Mouse (Mus musculus): ENCODE measurements around the gene Add2. TPM values are rescaled to one million over a fixed set of nuclear protein-coding genes. Genes with fewer than 3 reads are reported as not detected.

Add2 gene
- polyA plus RNA-seq, 1 experiment, result not detected

- Histone ChIP-seq H3K27me3 (ENCODE audit: control insufficient read depth, insufficient read depth, low read length, poor library complexity, severe bottlenecking) (no peaks in the 10 kb centered on the region), H3K9ac (ENCODE audit: low read depth, poor library complexity, severe bottlenecking) (no peak overlapping the region), H3K27ac (ENCODE audit: insufficient read depth, low read length) (no peak overlapping the region), H3K4me3 (ENCODE audit: low read depth, low read length) (no peak overlapping the region), H3K36me3 (ENCODE audit: control insufficient read depth, insufficient read depth, low read length, poor library complexity, severe bottlenecking) (no peaks in the 10 kb centered on the region), H3K4me1 (ENCODE audit: control insufficient read depth, insufficient read depth, low read length) (no peaks in the 10 kb centered on the region), H3K9me3 (replicated peaks; ENCODE audit: control insufficient read depth, insufficient read depth, low read length, poor library complexity, severe bottlenecking) (no peaks in the 10 kb centered on the region)
- no peak for TF ChIP-seq POLR2A (IDR thresholded peaks at IDR 0.05; ENCODE audit: insufficient read depth, low read length)
- no peak for TF ChIP-seq EP300 (IDR thresholded peaks at IDR 0.05; ENCODE audit: insufficient read depth, low read depth, low read length)
- TF ChIP-seq CTCF (IDR thresholded peaks at IDR 0.05; ENCODE audit: low read depth, low read length), result no peak
Measured at GRCm38 (mm10) chr6:86052032-86052459, 23.6 kb downstream of the Add2 start.

- Histone ChIP-seq H3K9me3 (replicated peaks; ENCODE audit: control insufficient read depth, insufficient read depth, low read length, poor library complexity, severe bottlenecking) (no peaks in the 10 kb centered on the region), H3K27ac (ENCODE audit: insufficient read depth, low read length) (no peak overlapping the region), H3K27me3 (ENCODE audit: control insufficient read depth, insufficient read depth, low read length, poor library complexity, severe bottlenecking) (no peaks in the 10 kb centered on the region), H3K4me1 (ENCODE audit: control insufficient read depth, insufficient read depth, low read length) (no peaks in the 10 kb centered on the region), H3K4me3 (ENCODE audit: low read depth, low read length) (no peak overlapping the region), H3K36me3 (ENCODE audit: control insufficient read depth, insufficient read depth, low read length, poor library complexity, severe bottlenecking) (no peaks in the 10 kb centered on the region), H3K9ac (ENCODE audit: low read depth, poor library complexity, severe bottlenecking) (no peak overlapping the region)
- no peak for TF ChIP-seq EP300 (IDR thresholded peaks at IDR 0.05; ENCODE audit: insufficient read depth, low read depth, low read length)
- TF ChIP-seq POLR2A (IDR thresholded peaks at IDR 0.05; ENCODE audit: insufficient read depth, low read length), result no peak
- no peak for TF ChIP-seq CTCF (IDR thresholded peaks at IDR 0.05; ENCODE audit: low read depth, low read length)
Measured at GRCm38 (mm10) chr6:86052556-86052955, 24.1 kb downstream of the Add2 start.

- no peaks in the 10 kb centered on the region for H3K4me1 ChIP-seq (ENCODE audit: control insufficient read depth, insufficient read depth, low read length)
- H3K4me3 ChIP-seq (ENCODE audit: low read depth, low read length), result no peak overlapping the region
- no peaks in the 10 kb centered on the region for H3K9me3 ChIP-seq (replicated peaks; ENCODE audit: control insufficient read depth, insufficient read depth, low read length, poor library complexity, severe bottlenecking)
- no peak for TF ChIP-seq CTCF (IDR thresholded peaks at IDR 0.05; ENCODE audit: low read depth, low read length)
- no peak for TF ChIP-seq POLR2A (IDR thresholded peaks at IDR 0.05; ENCODE audit: insufficient read depth, low read length)
- no peak for TF ChIP-seq EP300 (IDR thresholded peaks at IDR 0.05; ENCODE audit: insufficient read depth, low read depth, low read length)
- H3K27ac ChIP-seq (ENCODE audit: insufficient read depth, low read length), result no peak overlapping the region
- no peak overlapping the region for H3K9ac ChIP-seq (ENCODE audit: low read depth, poor library complexity, severe bottlenecking)
- no peaks in the 10 kb centered on the region for H3K36me3 ChIP-seq (ENCODE audit: control insufficient read depth, insufficient read depth, low read length, poor library complexity, severe bottlenecking)
- H3K27me3 ChIP-seq (ENCODE audit: control insufficient read depth, insufficient read depth, low read length, poor library complexity, severe bottlenecking), result no peaks in the 10 kb centered on the region
Measured at GRCm38 (mm10) chr6:86053099-86053498, 24.6 kb downstream of the Add2 start.

- no peak overlapping the region for H3K9ac ChIP-seq (ENCODE audit: low read depth, poor library complexity, severe bottlenecking)
- no peaks in the 10 kb centered on the region for H3K9me3 ChIP-seq (replicated peaks; ENCODE audit: control insufficient read depth, insufficient read depth, low read length, poor library complexity, severe bottlenecking)
- H3K36me3 ChIP-seq (ENCODE audit: control insufficient read depth, insufficient read depth, low read length, poor library complexity, severe bottlenecking), result no peaks in the 10 kb centered on the region
- H3K27ac ChIP-seq (ENCODE audit: insufficient read depth, low read length), result no peak overlapping the region
- no peaks in the 10 kb centered on the region for H3K27me3 ChIP-seq (ENCODE audit: control insufficient read depth, insufficient read depth, low read length, poor library complexity, severe bottlenecking)
- no peak overlapping the region for H3K4me3 ChIP-seq (ENCODE audit: low read depth, low read length)
- no peak for TF ChIP-seq POLR2A (IDR thresholded peaks at IDR 0.05; ENCODE audit: insufficient read depth, low read length)
- TF ChIP-seq CTCF (IDR thresholded peaks at IDR 0.05; ENCODE audit: low read depth, low read length), result no peak
- TF ChIP-seq EP300 (IDR thresholded peaks at IDR 0.05; ENCODE audit: insufficient read depth, low read depth, low read length), result no peak
- H3K4me1 ChIP-seq (ENCODE audit: control insufficient read depth, insufficient read depth, low read length), result no peaks in the 10 kb centered on the region
Measured at GRCm38 (mm10) chr6:86053594-86053993, 25.1 kb downstream of the Add2 start.

- TF ChIP-seq CTCF (IDR thresholded peaks at IDR 0.05; ENCODE audit: low read depth, low read length) (no peak), EP300 (IDR thresholded peaks at IDR 0.05; ENCODE audit: insufficient read depth, low read depth, low read length) (no peak), POLR2A (IDR thresholded peaks at IDR 0.05; ENCODE audit: insufficient read depth, low read length) (no peak)
- Histone ChIP-seq H3K4me1 (ENCODE audit: control insufficient read depth, insufficient read depth, low read length) (no peaks in the 10 kb centered on the region), H3K9me3 (replicated peaks; ENCODE audit: control insufficient read depth, insufficient read depth, low read length, poor library complexity, severe bottlenecking) (no peaks in the 10 kb centered on the region), H3K27me3 (ENCODE audit: control insufficient read depth, insufficient read depth, low read length, poor library complexity, severe bottlenecking) (no peaks in the 10 kb centered on the region), H3K27ac (ENCODE audit: insufficient read depth, low read length) (no peak overlapping the region), H3K4me3 (ENCODE audit: low read depth, low read length) (no peak overlapping the region), H3K36me3 (ENCODE audit: control insufficient read depth, insufficient read depth, low read length, poor library complexity, severe bottlenecking) (no peaks in the 10 kb centered on the region), H3K9ac (ENCODE audit: low read depth, poor library complexity, severe bottlenecking) (no peak overlapping the region)
Measured at GRCm38 (mm10) chr6:86058475-86058874, 30.0 kb downstream of the Add2 start.

GRCm38 (mm10) chr6:86059151-86059853, 30.8 kb downstream of the Add2 start:
- Histone ChIP-seq H3K4me3 (ENCODE audit: low read depth, low read length) (no peak overlapping the region), H3K9me3 (replicated peaks; ENCODE audit: control insufficient read depth, insufficient read depth, low read length, poor library complexity, severe bottlenecking) (no peaks in the 10 kb centered on the region), H3K27ac (ENCODE audit: insufficient read depth, low read length) (no peak overlapping the region), H3K9ac (ENCODE audit: low read depth, poor library complexity, severe bottlenecking) (no peak overlapping the region), H3K4me1 (ENCODE audit: control insufficient read depth, insufficient read depth, low read length) (no peaks in the 10 kb centered on the region), H3K36me3 (ENCODE audit: control insufficient read depth, insufficient read depth, low read length, poor library complexity, severe bottlenecking) (no peaks in the 10 kb centered on the region), H3K27me3 (ENCODE audit: control insufficient read depth, insufficient read depth, low read length, poor library complexity, severe bottlenecking) (no peaks in the 10 kb centered on the region)
- TF ChIP-seq EP300 (IDR thresholded peaks at IDR 0.05; ENCODE audit: insufficient read depth, low read depth, low read length) (no peak), CTCF (IDR thresholded peaks at IDR 0.05; ENCODE audit: low read depth, low read length) (no peak), POLR2A (IDR thresholded peaks at IDR 0.05; ENCODE audit: insufficient read depth, low read length) (no peak)

Measured in ES-Bruce4 (cell line).